Mouse (Mus musculus): ENCODE results near the gene Osr1. TPM values are rescaled to one million over a fixed set of nuclear protein-coding genes. Genes with fewer than 3 reads are reported as not detected.

Osr1 gene
- polyA plus RNA-seq, 1 experiment = not detected

DNA sequence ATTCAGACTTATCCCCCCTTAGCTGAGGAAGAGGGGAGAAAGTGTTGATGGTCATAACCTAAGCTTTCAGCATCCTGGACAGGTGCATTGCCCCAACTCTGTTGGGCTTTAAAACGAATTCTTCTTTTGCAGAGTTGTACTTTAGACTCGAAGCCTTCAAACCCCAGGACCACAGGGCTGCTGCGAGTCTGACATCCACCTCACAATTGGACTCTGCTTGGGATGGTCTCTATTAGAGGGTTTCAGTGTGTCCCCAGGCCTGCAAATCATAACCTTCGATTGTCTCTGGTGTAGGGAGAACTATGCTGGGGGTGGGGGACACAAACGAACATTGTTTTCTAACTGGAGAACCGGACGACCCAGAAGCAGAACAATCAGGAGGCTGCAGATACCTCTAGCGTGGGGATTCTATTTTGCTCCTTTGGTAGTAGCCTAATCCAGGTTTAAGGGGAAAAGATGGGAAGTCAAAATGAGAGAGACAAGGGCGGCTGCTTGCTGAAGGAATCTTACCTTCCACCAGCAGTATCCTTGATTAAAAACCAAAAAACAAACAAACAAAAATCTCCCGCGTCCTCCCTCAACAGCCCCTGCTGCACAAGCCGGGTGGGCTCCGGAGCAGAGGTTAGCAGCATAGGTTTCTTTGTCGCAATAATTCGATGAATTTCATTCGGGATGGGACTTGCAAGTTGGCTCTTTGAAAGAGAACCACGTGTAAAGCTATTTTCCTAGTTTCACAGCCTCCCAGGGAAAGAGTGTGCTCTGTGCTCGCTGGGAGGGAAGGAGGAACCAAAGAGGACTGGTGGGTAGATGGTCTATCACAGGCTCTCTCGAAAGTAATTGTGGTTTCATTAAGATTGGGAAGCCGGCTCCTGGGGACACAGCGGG, 5.5 kb downstream of the Osr1 start:
- Histone ChIP-seq H3K27me3 (ENCODE audit: control insufficient read depth) (peaks cover 99% of the 10 kb centered on the region), H3K9me3 (ENCODE audit: control insufficient read depth, low read length) (no peaks in the 10 kb centered on the region), H3K36me3 (ENCODE audit: control insufficient read depth) (no peaks in the 10 kb centered on the region), H3K4me1 (ENCODE audit: control insufficient read depth) (no peaks in the 10 kb centered on the region), H3K4me3 (replicated peaks) (no peak overlapping the region)
- TF ChIP-seq TAL1 (IDR thresholded peaks at IDR 0.05; ENCODE audit: low read length) = no peak
- no peak for TF ChIP-seq GATA1 (IDR thresholded peaks at IDR 0.05; ENCODE audit: low read length)

DNA sequence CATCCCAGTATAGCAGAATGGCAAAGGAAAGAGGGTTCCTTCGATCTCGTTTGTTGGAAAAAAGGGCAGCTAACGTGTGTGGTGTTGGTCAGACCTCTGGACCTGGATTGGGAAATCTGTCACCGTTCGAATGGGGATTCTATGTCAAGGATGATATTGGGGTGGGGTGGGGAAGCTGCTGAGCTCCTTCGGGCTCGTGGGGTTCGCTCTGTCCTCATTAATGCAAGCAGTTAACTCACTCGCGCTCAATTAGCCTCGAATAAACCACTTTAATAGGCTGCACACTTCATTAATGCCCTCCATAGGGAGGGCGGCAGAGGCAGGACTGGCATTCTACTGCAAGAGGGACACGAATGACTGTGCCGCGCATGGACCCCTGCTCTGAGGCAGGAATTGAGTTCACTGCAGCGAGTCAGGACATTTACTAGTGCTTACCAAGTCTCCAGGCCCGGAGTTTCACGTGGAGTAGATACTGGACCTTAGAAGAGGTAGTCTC, 6.2 kb downstream of the Osr1 start:
- Histone ChIP-seq H3K36me3 (ENCODE audit: control insufficient read depth) (no peaks in the 10 kb centered on the region), H3K4me1 (ENCODE audit: control insufficient read depth) (no peaks in the 10 kb centered on the region), H3K4me3 (replicated peaks) (no peak overlapping the region), H3K9me3 (ENCODE audit: control insufficient read depth, low read length) (no peaks in the 10 kb centered on the region), H3K27me3 (ENCODE audit: control insufficient read depth) (peaks cover 99% of the 10 kb centered on the region)
- TF ChIP-seq GATA1 (IDR thresholded peaks at IDR 0.05; ENCODE audit: low read length) (no peak), TAL1 (IDR thresholded peaks at IDR 0.05; ENCODE audit: low read length) (no peak)

DNA sequence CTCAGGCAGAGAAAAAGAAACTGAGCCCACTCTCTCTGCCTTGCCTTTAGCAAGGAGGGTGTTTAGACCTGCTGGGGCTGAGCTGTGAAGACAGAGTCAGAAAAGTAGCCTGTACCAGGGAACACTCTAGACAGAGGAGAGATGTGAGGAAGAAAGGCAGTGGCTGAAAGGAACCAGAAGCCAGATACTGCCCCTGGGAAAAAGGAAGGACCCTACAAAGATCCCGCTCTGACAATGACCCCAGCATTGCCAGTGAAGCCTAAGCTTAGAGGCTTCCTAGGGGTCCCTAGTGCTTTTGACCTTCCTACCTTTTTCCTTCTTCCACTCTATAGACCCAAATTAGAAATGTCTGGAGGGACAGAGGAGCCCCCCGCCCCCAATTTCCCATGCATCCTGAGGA, 7.7 kb downstream of the Osr1 start:
- TF ChIP-seq GATA1 (IDR thresholded peaks at IDR 0.05; ENCODE audit: low read length) = no peak
- no peak for TF ChIP-seq TAL1 (IDR thresholded peaks at IDR 0.05; ENCODE audit: low read length)
- Histone ChIP-seq H3K27me3 (ENCODE audit: control insufficient read depth) (peaks cover 100% of the 10 kb centered on the region), H3K4me3 (replicated peaks) (no peak overlapping the region), H3K4me1 (ENCODE audit: control insufficient read depth) (no peaks in the 10 kb centered on the region), H3K36me3 (ENCODE audit: control insufficient read depth) (no peaks in the 10 kb centered on the region), H3K9me3 (ENCODE audit: control insufficient read depth, low read length) (no peaks in the 10 kb centered on the region)

DNA sequence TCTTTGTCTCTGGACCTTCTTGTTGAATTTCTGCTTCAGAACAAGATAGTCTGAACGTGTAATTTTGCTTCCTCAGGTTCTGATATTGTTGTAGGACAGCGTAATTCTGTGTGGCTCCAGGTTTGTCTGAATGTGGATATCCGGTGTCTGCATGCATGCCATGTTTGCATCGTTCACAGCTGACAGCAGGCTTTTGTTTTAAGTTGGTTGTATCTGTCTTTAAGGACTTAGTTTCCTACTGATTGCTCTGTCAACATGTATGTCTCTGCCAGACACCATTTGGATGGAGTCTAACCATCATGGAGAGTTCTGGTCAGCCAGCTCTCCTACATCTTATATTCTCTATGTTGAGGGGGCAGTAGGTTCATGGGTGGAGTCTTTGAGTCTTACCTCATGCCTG, 8.7 kb downstream of the Osr1 start:
- H3K27me3 ChIP-seq (ENCODE audit: control insufficient read depth) = peaks cover 100% of the 10 kb centered on the region
- TF ChIP-seq GATA1 (IDR thresholded peaks at IDR 0.05; ENCODE audit: low read length) (no peak), TAL1 (IDR thresholded peaks at IDR 0.05; ENCODE audit: low read length) (no peak)
- H3K4me1 ChIP-seq (ENCODE audit: control insufficient read depth) = no peaks in the 10 kb centered on the region

DNA sequence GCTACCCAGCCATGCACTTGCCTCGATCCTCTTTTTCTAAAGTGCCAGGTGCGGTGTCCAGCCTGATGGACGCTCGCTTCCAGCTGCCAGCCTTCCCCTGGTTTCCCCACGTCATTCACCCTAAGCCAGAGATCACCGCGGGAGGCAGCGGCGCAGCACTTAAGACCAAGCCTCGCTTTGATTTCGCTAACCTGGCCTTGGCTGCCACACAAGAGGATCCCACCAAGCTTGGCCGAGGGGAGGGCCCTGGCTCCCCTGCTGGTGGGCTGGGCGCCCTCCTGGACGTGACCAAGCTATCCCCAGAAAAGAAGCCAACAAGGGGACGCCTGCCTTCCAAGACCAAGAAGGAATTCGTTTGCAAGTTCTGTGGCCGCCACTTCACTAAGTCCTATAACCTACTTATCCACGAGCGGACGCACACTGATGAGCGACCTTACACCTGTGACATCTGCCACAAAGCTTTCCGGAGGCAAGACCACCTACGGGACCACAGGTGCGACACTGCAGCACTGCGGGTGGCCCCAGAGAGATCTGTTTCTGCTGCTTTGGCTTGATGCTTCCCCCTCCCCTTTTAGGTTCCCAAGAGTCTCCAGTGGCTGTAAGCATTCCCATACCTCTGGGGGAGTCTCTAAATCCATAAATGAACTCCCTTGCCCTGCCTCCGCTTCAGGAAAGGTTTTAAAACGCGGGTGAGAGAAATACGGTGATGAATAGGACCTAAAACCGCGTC, 9.6 kb downstream of the Osr1 start:
- H3K4me1 ChIP-seq (ENCODE audit: control insufficient read depth) = no peaks in the 10 kb centered on the region
- no peak overlapping the region for H3K4me3 ChIP-seq (replicated peaks)
- H3K36me3 ChIP-seq (ENCODE audit: control insufficient read depth) = no peaks in the 10 kb centered on the region
- H3K27me3 ChIP-seq (ENCODE audit: control insufficient read depth) = peaks cover 96% of the 10 kb centered on the region
- no peak for TF ChIP-seq TAL1 (IDR thresholded peaks at IDR 0.05; ENCODE audit: low read length)
- no peak for TF ChIP-seq GATA1 (IDR thresholded peaks at IDR 0.05; ENCODE audit: low read length)
- no peaks in the 10 kb centered on the region for H3K9me3 ChIP-seq (ENCODE audit: control insufficient read depth, low read length)

More for the DNA sequence above, 8.7 kb downstream of the Osr1 start:
- Histone ChIP-seq H3K9me3 (ENCODE audit: control insufficient read depth, low read length) (no peaks in the 10 kb centered on the region), H3K4me3 (replicated peaks) (no peak overlapping the region), H3K36me3 (ENCODE audit: control insufficient read depth) (no peaks in the 10 kb centered on the region)

DNA sequence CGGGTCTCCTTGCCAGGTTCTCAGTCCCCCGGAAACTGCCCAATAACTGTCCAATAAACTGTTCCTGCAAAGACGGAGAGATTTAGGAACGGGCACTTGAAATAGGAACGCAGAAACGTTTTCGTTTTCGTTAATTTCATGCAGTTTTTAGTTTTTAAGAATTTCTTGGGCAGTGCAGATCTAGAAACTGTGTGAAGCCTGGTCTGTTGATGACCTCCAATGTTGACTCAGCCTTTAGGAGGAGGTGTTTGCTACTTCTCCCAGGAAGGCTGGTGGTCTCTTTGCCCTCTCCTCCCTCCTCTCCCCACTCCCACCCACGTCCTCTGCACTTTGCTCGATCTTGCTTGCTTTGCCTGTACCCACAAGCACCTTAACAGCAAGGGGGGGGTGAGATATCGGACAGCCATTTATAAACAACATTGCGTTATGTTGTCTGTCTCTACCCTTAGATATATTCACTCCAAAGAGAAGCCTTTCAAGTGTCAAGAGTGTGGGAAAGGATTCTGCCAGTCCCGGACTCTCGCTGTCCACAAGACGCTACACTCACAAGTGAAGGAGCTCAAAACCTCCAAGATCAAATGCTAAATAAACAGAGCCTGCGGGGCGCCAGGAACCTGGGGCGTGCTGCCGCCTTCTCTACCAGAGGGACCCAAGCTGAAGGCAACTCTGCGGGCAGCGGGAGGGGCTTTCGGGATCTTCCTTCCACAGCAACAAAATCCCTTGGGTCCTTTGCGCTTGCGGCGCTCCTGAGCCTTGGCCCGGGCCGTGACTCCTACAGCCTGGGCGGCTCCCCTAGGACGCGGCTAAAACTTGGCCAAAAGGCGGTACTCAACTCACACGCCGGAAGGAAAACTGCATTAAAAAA, 10.4 kb downstream of the Osr1 start:
- Histone ChIP-seq H3K9me3 (ENCODE audit: control insufficient read depth, low read length) (no peaks in the 10 kb centered on the region), H3K36me3 (ENCODE audit: control insufficient read depth) (no peaks in the 10 kb centered on the region), H3K4me1 (ENCODE audit: control insufficient read depth) (no peaks in the 10 kb centered on the region), H3K4me3 (replicated peaks) (no peak overlapping the region), H3K27me3 (ENCODE audit: control insufficient read depth) (peaks cover 90% of the 10 kb centered on the region)
- no peak for TF ChIP-seq TAL1 (IDR thresholded peaks at IDR 0.05; ENCODE audit: low read length)
- TF ChIP-seq GATA1 (IDR thresholded peaks at IDR 0.05; ENCODE audit: low read length) = no peak

DNA sequence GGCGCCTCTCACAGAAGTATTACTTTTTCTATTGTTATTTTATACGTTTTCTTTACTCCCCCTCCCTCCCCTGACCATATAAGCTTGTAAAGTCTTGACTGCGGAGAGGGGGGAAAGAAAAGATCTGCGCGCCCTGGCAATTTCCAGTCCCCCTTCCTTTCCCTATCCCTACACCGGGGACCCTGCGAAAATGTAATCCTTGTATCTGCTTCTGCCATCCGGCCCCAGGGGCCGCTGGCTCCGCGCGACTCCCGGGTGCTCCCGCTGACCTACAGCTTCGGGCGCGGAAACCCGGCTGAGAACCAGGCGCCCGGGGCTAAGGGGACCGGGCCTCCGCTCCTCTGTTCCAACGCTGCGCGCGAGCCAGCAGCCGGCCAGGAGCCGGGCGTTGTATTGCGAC, 11.1 kb downstream of the Osr1 start:
- Histone ChIP-seq H3K27me3 (ENCODE audit: control insufficient read depth) (peaks cover 83% of the 10 kb centered on the region), H3K4me3 (replicated peaks) (no peak overlapping the region), H3K4me1 (ENCODE audit: control insufficient read depth) (no peaks in the 10 kb centered on the region), H3K36me3 (ENCODE audit: control insufficient read depth) (no peaks in the 10 kb centered on the region), H3K9me3 (ENCODE audit: control insufficient read depth, low read length) (no peaks in the 10 kb centered on the region)
- no peak for TF ChIP-seq GATA1 (IDR thresholded peaks at IDR 0.05; ENCODE audit: low read length)
- TF ChIP-seq TAL1 (IDR thresholded peaks at IDR 0.05; ENCODE audit: low read length) = no peak

DNA sequence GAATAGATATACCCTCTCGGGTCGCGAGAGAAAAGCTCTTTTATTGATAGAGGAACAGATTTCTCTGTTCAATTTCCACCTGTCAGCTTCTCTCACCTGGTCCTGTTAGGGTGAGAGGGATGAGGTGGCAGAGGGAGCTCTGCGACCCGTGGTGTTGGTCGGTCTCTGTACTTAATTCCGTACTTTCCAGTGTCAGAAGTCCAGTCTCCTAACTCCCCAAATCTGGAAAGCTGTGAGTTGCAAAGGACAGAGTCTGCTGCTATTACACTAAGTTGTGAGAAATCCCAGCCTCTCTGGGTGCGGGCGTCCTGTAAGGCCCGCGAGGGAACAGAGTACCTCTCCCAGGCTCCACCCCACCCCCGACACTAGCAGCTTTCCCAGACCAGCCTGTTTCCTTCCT, 11.6 kb downstream of the Osr1 start:
- Histone ChIP-seq H3K4me1 (ENCODE audit: control insufficient read depth) (no peaks in the 10 kb centered on the region), H3K4me3 (replicated peaks) (no peak overlapping the region), H3K36me3 (ENCODE audit: control insufficient read depth) (no peaks in the 10 kb centered on the region), H3K27me3 (ENCODE audit: control insufficient read depth) (peaks cover 78% of the 10 kb centered on the region), H3K9me3 (ENCODE audit: control insufficient read depth, low read length) (no peaks in the 10 kb centered on the region)
- TF ChIP-seq GATA1 (IDR thresholded peaks at IDR 0.05; ENCODE audit: low read length) = no peak
- TF ChIP-seq TAL1 (IDR thresholded peaks at IDR 0.05; ENCODE audit: low read length) = no peak
